Mouse (Mus musculus) hindbrain, embryonic 15.5 days (tissue): ENCODE measurements around the gene Hinfp. TPM values are rescaled to one million over a fixed set of nuclear protein-coding genes. Genes with fewer than 3 reads are reported as not detected.

Experiments used
- ATAC-seq: fragments of 200-750 bp; cut with Nextera tagmentation; 2 replicates; pipeline ENCODE4 v1.8.0; 2017; ENCODE audit warnings: low read depth, moderate number of reproducible peaks, moderate TSS enrichment; ENCODE audit not compliant: low FRiP score
- H3K27ac ChIP-seq: fragments of 300-500 bp; sonication (generic); replicated peaks from 2 replicates; pipeline ENCODE4 v1.5.1; 2015; ENCODE audit warnings: mild to moderate bottlenecking, inconsistent platforms
- H3K27me3 ChIP-seq: fragments of 300-500 bp; sonication (generic); 2 replicates; pipeline ENCODE4 v1.6.1; 2015; ENCODE audit warnings: control low read depth, inconsistent platforms
- H3K36me3 ChIP-seq: fragments of 300-500 bp; sonication (generic); 2 replicates; pipeline ENCODE4 v1.6.1; 2015; ENCODE audit warnings: control low read depth, inconsistent platforms
- H3K4me1 ChIP-seq: fragments of 300-500 bp; sonication (generic); replicated peaks from 2 replicates; pipeline ENCODE4 v1.6.1; 2015; ENCODE audit warnings: control low read depth, inconsistent platforms
- H3K4me2 ChIP-seq: fragments of 300-500 bp; sonication (generic); 2 replicates; pipeline ENCODE4 v1.6.1; 2015; ENCODE audit warnings: moderate library complexity, mild to moderate bottlenecking, inconsistent platforms
- H3K4me3 ChIP-seq: fragments of 300-500 bp; sonication (generic); 2 replicates; pipeline ENCODE4 v1.5.1; 2015; ENCODE audit warnings: mild to moderate bottlenecking, inconsistent platforms
- H3K9ac ChIP-seq: fragments of 300-500 bp; sonication (generic); 2 replicates; pipeline ENCODE4 v1.6.1; 2015; ENCODE audit warnings: inconsistent platforms
- H3K9me3 ChIP-seq: fragments of 300-500 bp; sonication (generic); 2 replicates; pipeline ENCODE4 v1.6.1; 2016; ENCODE audit warnings: control low read depth, inconsistent platforms
- whole genome bisulfite sequencing: fragments of 180-500 bp; shearing (Covaris S2); methylation state at CpG from one replicate; pipeline ENCODE4 v1.1.7; 2015; 5-methylcytosine and 5-hydroxymethylcytosine counted together
- microRNA-seq: library from miRNA; unstranded; fragments of <30 nt; microRNA quantifications from one replicate; pipeline ENCODE4, GENCODE M21; 2016
- polyA plus RNA-seq: library from polyadenylated mRNA; unstranded; fragments of >200 nt; fragmentation: Nextera tagmentation; extraction: Ambion mirVana; gene quantifications from 2 replicates; pipeline ENCODE4 v1.2.1, GENCODE M21; 2015

Gene Hinfp
- polyA plus RNA-seq, 1 experiment from 2014 or later, result 28.8 TPM

DNA sequence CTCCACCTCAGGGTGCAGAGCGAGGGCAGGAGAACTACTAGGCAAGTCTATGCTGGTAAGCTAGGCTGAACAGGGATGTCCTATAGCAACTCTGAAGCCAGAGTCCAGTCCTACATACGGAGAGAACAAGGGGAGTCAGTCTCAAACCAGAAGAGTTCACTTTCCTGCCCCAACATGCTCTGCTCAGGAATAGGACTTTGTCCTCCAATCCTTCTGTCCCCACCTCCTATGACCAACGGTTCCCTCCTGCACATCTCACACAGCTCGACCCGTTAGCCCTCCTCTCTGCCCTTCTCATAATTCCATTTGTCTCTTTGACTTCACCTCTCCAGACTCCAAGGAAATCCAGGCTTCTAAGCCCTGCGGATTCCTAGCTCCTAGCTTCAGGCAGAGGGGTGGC is 57.6 kb downstream of the Hinfp start:
- H3K4me3 ChIP-seq, result no peak overlapping the region
- no peaks in the 10 kb centered on the region for H3K36me3 ChIP-seq
- WGBS, result 84% methylated on average over 6 of the region's 6 CpGs
- ATAC-seq, result no peak
- peaks cover 12% of the 10 kb centered on the region; the same call in 1 of the 2 replicates for H3K4me1 ChIP-seq
- no peak overlapping the region for H3K9ac ChIP-seq
- no peaks in the 10 kb centered on the region for H3K9me3 ChIP-seq
- H3K4me2 ChIP-seq, result no peak overlapping the region
- no peaks in the 10 kb centered on the region for H3K27me3 ChIP-seq
- H3K27ac ChIP-seq, result no peak overlapping the region

DNA sequence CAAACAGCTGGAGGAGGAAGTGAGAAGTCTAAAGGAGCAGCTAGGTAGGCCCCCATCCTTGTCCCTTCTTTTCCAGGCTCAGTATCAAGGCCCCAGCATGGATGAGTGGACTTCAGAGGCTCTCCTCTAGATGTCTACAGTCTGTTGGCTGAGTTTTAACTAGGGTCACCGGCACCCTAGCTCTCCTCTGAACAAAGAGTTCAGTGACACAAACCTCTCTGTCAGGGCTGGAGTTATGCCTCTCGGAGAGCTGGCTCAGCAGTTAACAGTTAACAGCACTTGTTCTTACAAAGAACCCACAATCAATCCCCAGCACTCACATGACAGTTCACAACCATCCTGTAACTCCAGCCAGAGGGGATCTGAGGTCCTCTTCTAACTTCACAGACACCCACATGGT is 61.9 kb downstream of the Hinfp start:
- no peak overlapping the region for H3K27ac ChIP-seq
- H3K4me2 ChIP-seq, result no peak overlapping the region
- H3K9ac ChIP-seq, result no peak overlapping the region
- no peaks in the 10 kb centered on the region for H3K9me3 ChIP-seq
- no peaks in the 10 kb centered on the region for H3K27me3 ChIP-seq
- ATAC-seq, result no peak
- 0 out of 2 replicates have a peak, but pooled peaks cover 2% of the 10 kb centered on the region for H3K4me1 ChIP-seq
- H3K4me3 ChIP-seq, result no peak overlapping the region
- H3K36me3 ChIP-seq, result no peaks in the 10 kb centered on the region
- WGBS, result 52% methylated on average over 2 of the region's 2 CpGs

Small RNA genes within 50 kb of the gene (microRNA-seq; reads per million reads assigned to microRNA genes)
- not detected for gene Gm44335

Other genes with a start within 250 kb of the Hinfp start
- 12.2 and 15.2 TPM in 2 replicates for gene Usp2, start 238.7 kb downstream of the Hinfp start, polyA plus RNA-seq
- gene Mfrp, start 203.9 kb downstream of the Hinfp start, polyA plus RNA-seq, result 0.13 and 0.35 TPM in 2 replicates
- gene C1qtnf5, start 198.4 kb downstream of the Hinfp start, polyA plus RNA-seq, result 6.6 and 8.7 TPM in 2 replicates
- gene Gm49380, start 192.2 kb downstream of the Hinfp start, polyA plus RNA-seq, result 0.13 TPM in 1 of 2 replicates, not detected in the other
- 33.9 and 37.4 TPM in 2 replicates for gene Rnf26, start 192.2 kb downstream of the Hinfp start, polyA plus RNA-seq
- gene Mcam, start 171.2 kb downstream of the Hinfp start, polyA plus RNA-seq, result 11.3 and 13.7 TPM in 2 replicates
- 20.3 and 22.5 TPM in 2 replicates for gene Cbl, start 71.6 kb downstream of the Hinfp start, polyA plus RNA-seq
- gene Ccdc153, start 65.0 kb downstream of the Hinfp start, polyA plus RNA-seq, result not detected in 2 replicates
- 0.39 and 0.87 TPM in 2 replicates for gene Pdzd3, start 54.2 kb downstream of the Hinfp start, polyA plus RNA-seq
- gene Nlrx1, start 37.1 kb downstream of the Hinfp start, polyA plus RNA-seq, result 4.1 and 5.9 TPM in 2 replicates
- gene Abcg4, start 17.1 kb downstream of the Hinfp start, polyA plus RNA-seq, result 28.7 and 32.1 TPM in 2 replicates
- gene C2cd2l, start 14.6 kb upstream of the Hinfp start, polyA plus RNA-seq, result 28.7 and 29.3 TPM in 2 replicates
- gene Dpagt1, start 20.3 kb upstream of the Hinfp start, polyA plus RNA-seq, result 37.5 and 38.7 TPM in 2 replicates
- gene H2afx, start 29.0 kb upstream of the Hinfp start, polyA plus RNA-seq, result 133 and 149 TPM in 2 replicates
- gene Hmbs, start 38.6 kb upstream of the Hinfp start, polyA plus RNA-seq, result 64.8 and 64.9 TPM in 2 replicates
- 40.3 and 45.0 TPM in 2 replicates for gene Vps11, start 56.0 kb upstream of the Hinfp start, polyA plus RNA-seq
- gene Hyou1, start 73.8 kb upstream of the Hinfp start, polyA plus RNA-seq, result 27.4 and 27.6 TPM in 2 replicates
- 50.2 and 56.3 TPM in 2 replicates for gene Slc37a4, start 91.2 kb upstream of the Hinfp start, polyA plus RNA-seq
- 1,001 and 1,147 TPM in 2 replicates for gene Rps25, start 101.5 kb upstream of the Hinfp start, polyA plus RNA-seq
- gene Trappc4, start 101.9 kb upstream of the Hinfp start, polyA plus RNA-seq, result 287 and 295 TPM in 2 replicates
- 32.0 and 34.9 TPM in 2 replicates for gene Ccdc84, start 112.9 kb upstream of the Hinfp start, polyA plus RNA-seq
- gene Foxr1, start 135.5 kb upstream of the Hinfp start, polyA plus RNA-seq, result not detected in 2 replicates
- gene Upk2, start 149.3 kb upstream of the Hinfp start, polyA plus RNA-seq, result not detected in 2 replicates
- 10.7 and 11.9 TPM in 2 replicates for gene Bcl9l, start 177.2 kb upstream of the Hinfp start, polyA plus RNA-seq